Mouse (Mus musculus): Measurements from ENCODE around the gene Calml4.
A peak's percentile ranks its signal among the peaks of the same experiment; 100 is the strongest.

GRCm38 (mm10) chr9:62812216-62813049 is 45.4 kb upstream of the Calml4 start:
- TF ChIP-seq NRF1 (IDR thresholded peaks at IDR 0.05; ENCODE audit: insufficient read depth, low read depth, low read length, poor library complexity, severe bottlenecking) (no peak), EP300 (IDR thresholded peaks at IDR 0.05; ENCODE audit: low read depth in 1 of 2, low read length in 2 of 2) (no peak; a peak in 1 of 4 replicates), MYB (IDR thresholded peaks at IDR 0.05; ENCODE audit: low read depth, low read length) (no peak), MXI1 (IDR thresholded peaks at IDR 0.05; ENCODE audit: low read depth, low read length) (peak; percentile 28; the same call in 1 of the 2 replicates), CHD1 (IDR thresholded peaks at IDR 0.05; ENCODE audit: low read depth, low read length) (no peak), POLR2AphosphoS5 (IDR thresholded peaks at IDR 0.05; ENCODE audit: borderline replicate concordance, low read depth, low read length) (no peak; the same call in 1 of the 2 replicates), USF1 (IDR thresholded peaks at IDR 0.05; ENCODE audit: low read depth, low read length) (peak; percentile 74), CTCF (IDR thresholded peaks at IDR 0.05 in 2 of 3, conservative IDR thresholded peaks at IDR 0.05 in 1 of 3; ENCODE audit: control insufficient read depth in 1 of 3, insufficient read depth in 1 of 3, low read depth in 2 of 3, low read length in 3 of 3, poor library complexity in 1 of 3, severe bottlenecking in 1 of 3) (no peak), POLR2A (IDR thresholded peaks at IDR 0.05; ENCODE audit: control insufficient read depth in 1 of 2, insufficient read depth in 1 of 2, low read depth in 1 of 2, low read length in 2 of 2, poor library complexity in 1 of 2) (no peak; a peak in 1 of 4 replicates), MAX (IDR thresholded peaks at IDR 0.05; ENCODE audit: low read length) (no peak), UBTF (IDR thresholded peaks at IDR 0.05; ENCODE audit: borderline replicate concordance, insufficient read depth, low read depth, low read length) (no peak)

Measured in MEL (cell line).